31 mouse cellular contexts compared by ENCODE assay signal in genomic region chr16:91612525-91612924, GRCm38 (mm10). TPM values are rescaled to one million over a fixed set of nuclear protein-coding genes. Genes with fewer than 3 reads are reported as not detected.
A peak's percentile ranks its signal among the peaks of the same experiment; 100 is the strongest.
DNase-seq lines count a peak whose midpoint lies in the region; ATAC-seq and TF ChIP-seq lines count a peak whose summit lies in the region.
"Had no signal": no experiment of that assay in that cellular context is flagged by ENCODE, and none has a peak within 500 bp of the region (broad histone marks: within the 10 kb centered on the region; RNA-seq: fewer than 3 reads in every experiment).

No protein-coding gene starts in this region.

- H3K4me1 ChIP-seq in liver, postnatal 0 days (ENCODE audit: insufficient read depth): no peaks in the 10 kb centered on the region
- H3K4me1 ChIP-seq in liver, embryonic 11.5 days (replicated peaks; ENCODE audit: control insufficient read depth, insufficient read depth, low read length): no peaks in the 10 kb centered on the region
- H3K4me1 ChIP-seq: embryonic facial prominence, embryonic 13.5 days; forebrain, embryonic 13.5 days; limb, embryonic 13.5 days; liver, embryonic 13.5 days; neural tube, embryonic 15.5 days had no signal

- WGBS in liver, postnatal 0 days (ENCODE audit: insufficient replicate concordance): 83% methylated on average over 5 of the region's 5 CpGs
- 82% methylated on average over 5 of the region's 5 CpGs for WGBS in liver, embryonic 11.5 days

- no peak for ATAC-seq in liver, postnatal 0 days
- ATAC-seq in liver, embryonic 11.5 days (replicated peaks; ENCODE audit: low FRiP score): no peak
- peak; percentile 47 for ATAC-seq in megakaryocyte, adult 5-6 weeks (ENCODE audit: poor library complexity, severe bottlenecking)
- ATAC-seq in erythroid progenitor cell, adult 5-6 weeks (replicated peaks; ENCODE audit: low FRiP score, poor library complexity, severe bottlenecking): no peak
- ATAC-seq: forebrain, embryonic 13.5 days; hindbrain, embryonic 16.5 days; intestine, embryonic 16.5 days; midbrain, embryonic 16.5 days; Patski had no signal

- H3K9me3 ChIP-seq in liver, postnatal 0 days (ENCODE audit: low read length): no peaks in the 10 kb centered on the region
- no peaks in the 10 kb centered on the region for H3K9me3 ChIP-seq in liver, embryonic 11.5 days (ENCODE audit: control insufficient read depth, low read length)
- H3K9me3 ChIP-seq: embryonic facial prominence, embryonic 13.5 days; forebrain, embryonic 13.5 days; heart, embryonic 10.5 days; hindbrain, embryonic 10.5 days; limb, embryonic 13.5 days; liver, embryonic 13.5 days; lung, embryonic 15.5 days; neural tube, embryonic 15.5 days had no signal

- no peak for TF ChIP-seq EP300 in liver, postnatal 0 days (IDR thresholded peaks at IDR 0.05; ENCODE audit: low read depth)

- peak overlapping the region; percentile 11; the same call in 1 of the 2 replicates for H3K4me2 ChIP-seq in liver, postnatal 0 days (ENCODE audit: low read depth, low read length)
- H3K4me2 ChIP-seq in liver, embryonic 11.5 days: no peak overlapping the region
- H3K4me2 ChIP-seq: embryonic facial prominence, embryonic 13.5 days; forebrain, embryonic 13.5 days; limb, embryonic 13.5 days; liver, embryonic 13.5 days; lung, embryonic 15.5 days; neural tube, embryonic 15.5 days had no signal

- no peak for TF ChIP-seq CTCF in liver, postnatal 0 days (IDR thresholded peaks at IDR 0.05; ENCODE audit: low read depth)

- no peak overlapping the region for H3K27ac ChIP-seq in liver, postnatal 0 days (ENCODE audit: low read depth)
- no peak overlapping the region for H3K27ac ChIP-seq in liver, embryonic 11.5 days (ENCODE audit: low read depth, low read length)
- H3K27ac ChIP-seq: embryonic facial prominence, embryonic 13.5 days; forebrain, embryonic 13.5 days; heart, embryonic 10.5 days; hindbrain, embryonic 10.5 days; limb, embryonic 13.5 days; liver, embryonic 13.5 days; lung, embryonic 15.5 days; macrophage; midbrain, embryonic 10.5 days; neural tube, embryonic 15.5 days had no signal

- H3K9ac ChIP-seq in liver, postnatal 0 days (replicated peaks): no peak overlapping the region
- no peak overlapping the region for H3K9ac ChIP-seq in liver, embryonic 11.5 days (ENCODE audit: low read depth, low read length)
- H3K9ac ChIP-seq: embryonic facial prominence, embryonic 13.5 days; forebrain, embryonic 13.5 days; limb, embryonic 13.5 days; liver, embryonic 13.5 days; lung, embryonic 15.5 days; neural tube, embryonic 15.5 days had no signal

- intact Hi-C loops in heart, postnatal 10 days (cut with DNase I): no loop called here

- 0 out of 2 replicates have a peak overlapping the region, but pooled peaks have one; percentile 5 for H3K4me3 ChIP-seq in liver, postnatal 0 days (ENCODE audit: low read depth, low read length)
- H3K4me3 ChIP-seq in liver, embryonic 11.5 days (ENCODE audit: low read depth, low read length): no peak overlapping the region
- H3K4me3 ChIP-seq: embryonic facial prominence, embryonic 13.5 days; erythroblast, embryonic 14.5 days; forebrain, embryonic 13.5 days; heart, embryonic 10.5 days; hindbrain, embryonic 10.5 days; limb, embryonic 13.5 days; liver, embryonic 13.5 days; lung, embryonic 15.5 days; midbrain, embryonic 10.5 days; neural tube, embryonic 15.5 days had no signal

- DNase-seq in liver, postnatal 0 days: no peak
- no peak for DNase-seq in liver, embryonic 11.5 days (ENCODE audit: low spot score)
- DNase-seq in NIH3T3 (ENCODE audit: low read depth) (peak; percentile 61), MN1 (ENCODE audit: low spot score) (no peak)
- DNase-seq in heart, postnatal 10 days: no peak
- DNase-seq: cerebellum, adult 2 months; cerebellum, postnatal 36 days; embryo, embryonic 11 days; kidney, adult 9 months; kidney, postnatal 14 days; layer of hippocampus, postnatal 36 days; liver, embryonic 13.5 days; right cerebral cortex, postnatal 14 days; spleen, adult 18-20 months; thymus, postnatal 14 days had no signal

- H3K27me3 ChIP-seq in liver, postnatal 0 days (ENCODE audit: insufficient read depth, low read length): no peaks in the 10 kb centered on the region
- no peaks in the 10 kb centered on the region for H3K27me3 ChIP-seq in liver, embryonic 11.5 days (replicated peaks; ENCODE audit: control insufficient read depth, insufficient read depth, low read length)
- H3K27me3 ChIP-seq: embryonic facial prominence, embryonic 13.5 days; forebrain, embryonic 13.5 days; limb, embryonic 13.5 days; lung, embryonic 15.5 days; neural tube, embryonic 15.5 days; Patski had no signal

- H3K36me3 ChIP-seq in liver, postnatal 0 days (replicated peaks; ENCODE audit: insufficient read depth, low read length): no peaks in the 10 kb centered on the region
- no peaks in the 10 kb centered on the region for H3K36me3 ChIP-seq in liver, embryonic 11.5 days (ENCODE audit: control insufficient read depth, insufficient read depth, low read length)
- H3K36me3 ChIP-seq: embryonic facial prominence, embryonic 13.5 days; heart, embryonic 10.5 days; hindbrain, embryonic 10.5 days; limb, embryonic 13.5 days; liver, embryonic 13.5 days; lung, embryonic 15.5 days; midbrain, embryonic 10.5 days had no signal

RNA-seq across cellular contexts. Expression of gene Dnajc28, which starts 6.3 kb away (rescaled TPM):
- polyA plus RNA-seq in liver, postnatal 0 days (2015; fragmentation: Nextera tagmentation; extraction: Ambion mirVana): 3.6 and 4.3 TPM in 2 replicates
- polyA plus RNA-seq in liver, embryonic 11.5 days (2014; fragmentation: Nextera tagmentation; extraction: Ambion mirVana): 2.2 and 3.0 TPM in 2 replicates
- total RNA-seq in megakaryocyte, adult 5-6 weeks (2015): 2.3 and 2.7 TPM in 2 replicates
- 5.0 and 6.8 TPM in 2 replicates for total RNA-seq in megakaryocyte, adult 5-6 weeks (2017)
- 1.3 and 2.2 TPM in 2 replicates for total RNA-seq in erythroid progenitor cell, adult 5-6 weeks (2015; ENCODE audit: low replicate concordance)
- 3.1 and 3.5 TPM in 2 replicates for total RNA-seq in erythroid progenitor cell, adult 5-6 weeks (2017; ENCODE audit: low replicate concordance)
- total RNA-seq in heart, postnatal 10 days (2021): 10 to 100 TPM in 1 of 2 experiments, 1 to 10 TPM in 1; 9.5 to 11.7 TPM

RNA-seq across cellular contexts. Expression of gene Tmem50b, which starts 14.9 kb away (rescaled TPM):
- 8.6 and 9.8 TPM in 2 replicates for polyA plus RNA-seq in liver, postnatal 0 days (2015; fragmentation: Nextera tagmentation; extraction: Ambion mirVana)
- 13.3 and 14.0 TPM in 2 replicates for polyA plus RNA-seq in liver, embryonic 11.5 days (2014; fragmentation: Nextera tagmentation; extraction: Ambion mirVana)
- 102 and 112 TPM in 2 replicates for total RNA-seq in megakaryocyte, adult 5-6 weeks (2015)
- 83.4 and 89.7 TPM in 2 replicates for total RNA-seq in megakaryocyte, adult 5-6 weeks (2017)
- 19.8 and 22.2 TPM in 2 replicates for total RNA-seq in erythroid progenitor cell, adult 5-6 weeks (2015; ENCODE audit: low replicate concordance)
- total RNA-seq in erythroid progenitor cell, adult 5-6 weeks (2017; ENCODE audit: low replicate concordance): 9.2 and 10.7 TPM in 2 replicates
- 10 to 100 TPM; 46.9 to 55.3 TPM for total RNA-seq in heart, postnatal 10 days (2021)

RNA-seq across cellular contexts. Expression of gene Gart, which starts 34.2 kb away (rescaled TPM):
- 30.3 and 33.4 TPM in 2 replicates for polyA plus RNA-seq in liver, postnatal 0 days (2015; fragmentation: Nextera tagmentation; extraction: Ambion mirVana)
- 227 and 251 TPM in 2 replicates for polyA plus RNA-seq in liver, embryonic 11.5 days (2014; fragmentation: Nextera tagmentation; extraction: Ambion mirVana)
- 59.0 and 62.7 TPM in 2 replicates for total RNA-seq in megakaryocyte, adult 5-6 weeks (2015)
- 98.1 and 115 TPM in 2 replicates for total RNA-seq in megakaryocyte, adult 5-6 weeks (2017)
- total RNA-seq in erythroid progenitor cell, adult 5-6 weeks (2015; ENCODE audit: low replicate concordance): 47.9 and 60.8 TPM in 2 replicates
- 48.5 and 63.1 TPM in 2 replicates for total RNA-seq in erythroid progenitor cell, adult 5-6 weeks (2017; ENCODE audit: low replicate concordance)
- 10 to 100 TPM; 56.2 to 63.4 TPM for total RNA-seq in heart, postnatal 10 days (2021)

RNA-seq across cellular contexts. Expression of gene Son, which starts 34.8 kb away (rescaled TPM):
- polyA plus RNA-seq in liver, postnatal 0 days (2015; fragmentation: Nextera tagmentation; extraction: Ambion mirVana): 44.2 and 45.4 TPM in 2 replicates
- 90.9 and 101 TPM in 2 replicates for polyA plus RNA-seq in liver, embryonic 11.5 days (2014; fragmentation: Nextera tagmentation; extraction: Ambion mirVana)
- total RNA-seq in megakaryocyte, adult 5-6 weeks (2015): 271 and 279 TPM in 2 replicates
- 160 and 200 TPM in 2 replicates for total RNA-seq in megakaryocyte, adult 5-6 weeks (2017)
- total RNA-seq in erythroid progenitor cell, adult 5-6 weeks (2015; ENCODE audit: low replicate concordance): 365 and 449 TPM in 2 replicates
- total RNA-seq in erythroid progenitor cell, adult 5-6 weeks (2017; ENCODE audit: low replicate concordance): 237 and 325 TPM in 2 replicates
- 100 to 1,000 TPM; 201 to 204 TPM for total RNA-seq in heart, postnatal 10 days (2021)
